Mouse (Mus musculus): ENCODE results near the gene Gm12355.

DNA sequence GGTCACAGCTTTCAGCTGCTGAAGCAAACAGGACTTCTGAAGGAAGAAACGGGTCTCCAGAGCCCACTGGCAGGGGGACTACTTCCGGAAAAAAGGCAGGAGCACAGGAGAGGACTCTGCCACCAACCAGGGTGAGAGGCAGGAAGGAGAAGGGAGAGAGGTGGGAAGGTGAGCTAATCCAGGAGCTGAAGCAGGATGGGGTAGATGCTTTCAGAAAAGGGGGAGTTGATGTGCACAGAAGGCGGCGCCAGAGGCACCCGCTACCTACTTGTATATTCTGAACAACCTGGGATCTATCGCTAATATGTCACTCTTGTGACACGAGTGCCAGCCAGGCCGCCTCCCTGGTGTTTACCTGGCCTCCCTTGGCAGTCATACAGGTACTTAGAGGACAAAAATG lies 27.5 kb downstream of the Gm12355 start, which contains the start of gene Lrrc3c:
- no peak for TF ChIP-seq POLR2A (IDR thresholded peaks at IDR 0.05; ENCODE audit: borderline replicate concordance, insufficient read depth, low read length)
- no peak for TF ChIP-seq CTCF (IDR thresholded peaks at IDR 0.05; ENCODE audit: borderline replicate concordance, insufficient read depth, low read depth, low read length)
